Mouse (Mus musculus) CH12.LX (cell line): ENCODE results near the gene Zbtb48. TPM values are rescaled to one million over a fixed set of nuclear protein-coding genes. Genes with fewer than 3 reads are reported as not detected.

Source experiments
- DNase-seq: peaks from one replicate; pipeline ENCODE4 v3.0.0-alpha.2; 2013; ENCODE audit errors: extremely low read depth
- H3K27ac ChIP-seq: 2 replicates; pipeline ENCODE4 v1.5.1; 2012; ENCODE audit warnings: low read depth, mild to moderate bottlenecking, control low read depth, moderate library complexity; ENCODE audit not compliant: insufficient read depth
- H3K27me3 ChIP-seq: replicated peaks from 2 replicates; pipeline ENCODE3; 2012; ENCODE audit warnings: inconsistent platforms
- H3K36me3 ChIP-seq, 2 experiments: replicated peaks in 1 of 2; 2 replicates each; pipeline versions ENCODE3 to v1.6.1; 2012; ENCODE audit warnings: inconsistent platforms in 1 of 2, low read length in 1 of 2, mild to moderate bottlenecking in 1 of 2, mixed read lengths in 1 of 2, moderate library complexity in 1 of 2; ENCODE audit not compliant: control insufficient read depth in 1 of 2, insufficient read depth in 1 of 2
- H3K4me1 ChIP-seq, 2 experiments: 2 replicates each; pipeline ENCODE4 v1.6.1; 2012; ENCODE audit warnings: inconsistent platforms in 1 of 2, moderate library complexity in 1 of 2; ENCODE audit not compliant: insufficient read depth in 2 of 2, control insufficient read depth in 1 of 2
- H3K4me2 ChIP-seq: 2 replicates; pipeline ENCODE4 v1.6.1; 2012; ENCODE audit warnings: low read depth, mild to moderate bottlenecking, control low read depth; ENCODE audit not compliant: poor library complexity, insufficient read depth, severe bottlenecking
- H3K4me3 ChIP-seq, 3 experiments: fragments of 150-350 bp in 1 of 3; sonication (generic) in 1 of 3; replicated peaks in 1 of 3; 2 replicates each; pipeline versions ENCODE3 to v1.5.1; 2011 to 2012; ENCODE audit warnings: low read depth in 2 of 3, low read length in 2 of 3, mild to moderate bottlenecking in 2 of 3, moderate library complexity in 2 of 3, control low read depth in 1 of 3, improper control_type of control experiment in 1 of 3, inconsistent platforms in 1 of 3, mixed read lengths in 1 of 3; ENCODE audit not compliant: poor library complexity in 1 of 3
- H3K79me2 ChIP-seq: replicated peaks from 2 replicates; pipeline ENCODE4 v1.6.1; 2012; ENCODE audit warnings: mild to moderate bottlenecking, moderate library complexity; ENCODE audit not compliant: control insufficient read depth, poor library complexity, insufficient read depth, severe bottlenecking; ENCODE audit errors: extremely low read depth
- H3K9ac ChIP-seq: 2 replicates; pipeline ENCODE4 v1.6.1; 2012; ENCODE audit warnings: low read depth, mild to moderate bottlenecking, control low read depth, moderate library complexity; ENCODE audit not compliant: insufficient read depth
- H3K9me3 ChIP-seq: replicated peaks from 2 replicates; pipeline ENCODE3; 2012; ENCODE audit warnings: low read length, inconsistent platforms, mixed read lengths
- BHLHE40 ChIP-seq: IDR thresholded peaks from 2 replicates; pipeline ENCODE4 v1.6.1; 2011; ENCODE audit warnings: mild to moderate bottlenecking, low read depth, low read length, improper control_type of control experiment
- CHD1 ChIP-seq: IDR thresholded peaks from 2 replicates; pipeline ENCODE4 v1.6.1; 2012; ENCODE audit warnings: low read depth, low read length, improper control_type of control experiment, inconsistent platforms
- CTCF ChIP-seq, 2 experiments: IDR thresholded peaks in 1 of 2; conservative IDR thresholded peaks in 1 of 2; 2 replicates each; pipeline ENCODE4 v1.5.1; 2011 to 2012; ENCODE audit warnings: low read depth in 2 of 2, low read length in 2 of 2, improper control_type of control experiment in 1 of 2, inconsistent platforms in 1 of 2, mild to moderate bottlenecking in 1 of 2, moderate library complexity in 1 of 2
- EP300 ChIP-seq: IDR thresholded peaks from 2 replicates; pipeline ENCODE4 v1.6.1; 2011; ENCODE audit warnings: low read length, improper control_type of control experiment
- GABPA ChIP-seq: IDR thresholded peaks from 2 replicates; pipeline ENCODE4 v1.6.1; 2012; ENCODE audit warnings: low read depth, low read length, improper control_type of control experiment, inconsistent platforms; ENCODE audit not compliant: insufficient replicate concordance
- JUN ChIP-seq: IDR thresholded peaks from 2 replicates; pipeline ENCODE4 v1.6.1; 2011; ENCODE audit warnings: low read depth, mild to moderate bottlenecking, low read length, improper control_type of control experiment, moderate library complexity; ENCODE audit not compliant: insufficient read depth
- KAT2A ChIP-seq: IDR thresholded peaks from 2 replicates; pipeline ENCODE4 v1.6.1; 2012; ENCODE audit warnings: low read length, improper control_type of control experiment, inconsistent platforms; ENCODE audit not compliant: insufficient replicate concordance
- MYC ChIP-seq: IDR thresholded peaks from 2 replicates; pipeline ENCODE4 v1.6.1; 2011; ENCODE audit warnings: low read depth, mild to moderate bottlenecking, improper control_type of control experiment, low read length
- NELFE ChIP-seq: IDR thresholded peaks from 2 replicates; pipeline ENCODE4 v1.6.1; 2011; ENCODE audit warnings: low read depth, low read length, improper control_type of control experiment
- NRF1 ChIP-seq: IDR thresholded peaks from 2 replicates; pipeline ENCODE4 v1.6.1; 2014; ENCODE audit warnings: low read depth, mild to moderate bottlenecking, inconsistent platforms, low read length, improper control_type of control experiment, moderate library complexity
- PAX5 ChIP-seq: IDR thresholded peaks from 2 replicates; pipeline ENCODE4 v1.6.1; 2012; ENCODE audit warnings: low read length, inconsistent platforms, mixed read lengths
- POLR2AphosphoS2 ChIP-seq: IDR thresholded peaks from 2 replicates; pipeline ENCODE4 v1.6.1; 2011; ENCODE audit warnings: low read depth, low read length, improper control_type of control experiment
- RAD21 ChIP-seq: IDR thresholded peaks from 2 replicates; pipeline ENCODE4 v1.6.1; 2011; ENCODE audit warnings: low read depth, mild to moderate bottlenecking, low read length, improper control_type of control experiment, moderate library complexity
- RCOR1 ChIP-seq: conservative IDR thresholded peaks from 2 replicates; pipeline ENCODE4 v1.6.1; 2012; ENCODE audit warnings: low read depth, mild to moderate bottlenecking, inconsistent platforms, low read length, improper control_type of control experiment
- SIN3A ChIP-seq: IDR thresholded peaks from 2 replicates; pipeline ENCODE4 v1.6.1; 2012; ENCODE audit warnings: low read length, improper control_type of control experiment, inconsistent platforms
- TBP ChIP-seq: conservative IDR thresholded peaks from 2 replicates; pipeline ENCODE4 v1.6.1; 2011; ENCODE audit warnings: low read depth, low read length, improper control_type of control experiment
- TCF12 ChIP-seq: IDR thresholded peaks from 2 replicates; pipeline ENCODE4 v1.6.1; 2014; ENCODE audit warnings: low read depth, mild to moderate bottlenecking, inconsistent platforms, low read length, improper control_type of control experiment
- ZMIZ1 ChIP-seq: IDR thresholded peaks from 2 replicates; pipeline ENCODE4 v1.6.1; 2012; ENCODE audit warnings: low read depth, mild to moderate bottlenecking, inconsistent platforms, low read length, improper control_type of control experiment
- dilution Hi-C: fragments of 300-500 bp; cut with MboI; formaldehyde crosslinking; loops from 2 replicates; pipeline ENCODE4 v1.14.3; 2020; ENCODE audit warnings: low sequenced_read_pairs; ENCODE audit not compliant: extremely low pct_unique_long_range_greater_than_20kb, extremely low pct_ligation_motif_present
- in situ Hi-C: fragments of 300-500 bp; cut with MboI; formaldehyde crosslinking; loops from 3 replicates; pipeline ENCODE4 v1.14.3; 2019; ENCODE audit warnings: low sequenced_read_pairs, low pct_ligation_motif_present, low pct_unique_long_range_greater_than_20kb, mixed read lengths
- polyA plus RNA-seq: library from polyadenylated mRNA; unstranded; fragments of >175 nt; gene quantifications from 2 replicates; pipeline ENCODE4 v1.2.1, GENCODE M21; 2012; ENCODE audit warnings: low read depth; ENCODE audit not compliant: insufficient read length
- total RNA-seq, 2 experiments: library from RNA; depleted of rRNA; stranded (reverse); fragments of 300-350 nt in 1 of 2; fragments of >200 nt in 1 of 2; gene quantifications; 2 replicates each; pipeline ENCODE4 v1.2.3; 2012 to 2014

Gene Zbtb48
- total and polyA plus RNA-seq, 3 experiments, result 7.4 to 13.6 (median 10.5) TPM

DNA sequence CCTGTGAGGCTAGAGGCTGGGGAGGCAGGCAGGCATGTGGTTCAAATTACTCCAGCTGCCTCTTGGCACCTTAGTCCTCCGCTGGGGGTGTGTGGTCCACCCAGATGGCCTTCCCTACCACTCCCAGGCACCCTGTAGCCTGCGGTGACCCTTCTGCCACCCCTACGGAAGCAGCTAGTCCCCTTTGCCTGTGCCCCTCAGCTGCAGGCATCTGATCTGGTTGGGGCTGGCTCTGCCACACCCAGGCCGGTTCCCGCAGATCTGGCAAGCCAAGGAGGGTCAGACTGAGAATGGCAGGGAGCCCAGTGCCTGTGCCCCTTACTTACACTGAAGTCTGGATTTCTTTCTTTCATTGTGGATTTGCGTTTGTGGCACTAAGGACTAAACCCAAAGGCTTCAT lies 46.2 kb upstream of the Zbtb48 start:
- Histone ChIP-seq H3K4me1 (peaks cover 10 to 12% of the 10 kb centered on the region in 2 experiments), H3K27ac (no peak overlapping the region), H3K79me2 (no peaks in the 10 kb centered on the region), H3K4me3 (no peak overlapping the region), H3K4me2 (no peak overlapping the region), H3K36me3 (no peaks in the 10 kb centered on the region), H3K9me3 (peaks cover 5% of the 10 kb centered on the region), H3K9ac (no peak overlapping the region), H3K27me3 (peaks cover 17% of the 10 kb centered on the region)
- no peak for TF ChIP-seq SIN3A
- in situ Hi-C loops, result no loop called here
- dilution Hi-C loops, result no loop called here
- no peak for DNase-seq

DNA sequence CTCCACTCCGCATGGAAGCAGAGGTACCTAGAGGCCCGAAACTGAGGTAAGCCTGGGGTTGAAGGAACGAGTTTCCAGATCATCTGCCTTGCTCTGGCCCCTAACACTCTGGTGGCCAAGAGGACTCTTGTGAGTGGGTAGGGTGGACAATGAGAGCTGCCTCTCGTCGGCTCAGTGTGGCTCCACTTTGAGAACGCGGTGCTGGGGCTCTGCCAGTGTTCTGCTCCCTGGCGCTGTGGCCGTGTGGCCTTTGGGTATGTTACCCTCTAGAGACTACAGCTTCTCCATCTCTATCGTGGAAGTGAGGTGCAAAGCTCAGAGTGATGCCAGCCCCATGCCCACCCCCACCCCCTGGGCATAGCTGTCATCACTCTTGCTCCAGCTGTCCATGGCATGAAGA lies 45.2 kb upstream of the Zbtb48 start:
- H3K36me3 ChIP-seq, result no peaks in the 10 kb centered on the region
- peaks cover 5% of the 10 kb centered on the region for H3K9me3 ChIP-seq
- no peak for DNase-seq
- TF ChIP-seq POLR2AphosphoS2, result no peak
- TF ChIP-seq TCF12, result no peak
- TF ChIP-seq SIN3A, result no peak
- TF ChIP-seq NRF1, result no peak
- TF ChIP-seq KAT2A, result no peak
- TF ChIP-seq TBP, result no peak
- no peak overlapping the region for H3K4me2 ChIP-seq
- H3K4me1 ChIP-seq, result peaks cover 4 to 7% of the 10 kb centered on the region in 2 experiments; a peak in 3 of 4 replicates
- no peak overlapping the region for H3K9ac ChIP-seq
- no peak overlapping the region for H3K4me3 ChIP-seq
- H3K79me2 ChIP-seq, result no peaks in the 10 kb centered on the region
- dilution Hi-C loops, result no loop called here
- in situ Hi-C loops, result no loop called here
- H3K27me3 ChIP-seq, result peaks cover 17% of the 10 kb centered on the region
- no peak overlapping the region for H3K27ac ChIP-seq

DNA sequence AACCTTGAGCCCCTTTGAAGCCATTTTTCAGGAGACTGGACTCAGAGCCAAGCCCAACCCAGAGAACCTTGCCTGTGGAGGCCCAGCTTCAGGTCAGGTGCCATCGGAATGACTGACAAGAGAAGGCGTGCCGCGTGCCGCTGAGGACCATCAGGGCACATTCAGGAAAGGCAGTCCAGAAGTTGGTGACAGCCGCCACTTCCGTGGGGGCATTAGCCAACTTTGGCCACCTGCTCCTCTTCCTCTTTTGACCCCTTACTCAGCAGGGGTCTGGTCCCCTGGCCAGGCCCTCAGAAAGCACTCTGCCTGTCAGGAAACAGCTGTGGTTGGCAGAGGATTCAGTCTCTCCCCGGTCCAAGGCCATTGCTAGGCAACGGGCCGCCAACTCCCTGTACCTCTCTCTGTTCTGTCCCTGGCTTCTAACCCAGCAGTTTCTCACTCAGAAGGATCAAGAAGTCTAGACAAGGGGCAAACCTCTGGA lies 44.7 kb upstream of the Zbtb48 start, which contains the start of gene Plekhg5:
Gene Plekhg5, plus strand, starts transcription at position 378 of the 481 bp plus-strand sequence.
- Histone ChIP-seq H3K4me2 (no peak within 1 kb of the TSS), H3K4me3 (no peak within 1 kb of the TSS), H3K79me2 (no peaks in the 10 kb centered on the region), H3K27me3 (peaks cover 13% of the 10 kb centered on the region), H3K9ac (no peak within 1 kb of the TSS), H3K4me1 (peaks cover 4 to 7% of the 10 kb centered on the region in 2 experiments; a peak in 3 of 4 replicates), H3K36me3 (peaks cover 0 to 2% of the 10 kb centered on the region in 2 experiments), H3K9me3 (peaks cover 5% of the 10 kb centered on the region), H3K27ac (no peak within 1 kb of the TSS)
- no peak for TF ChIP-seq GABPA
- no peak for TF ChIP-seq POLR2AphosphoS2
- no peak for TF ChIP-seq MYC
- no peak for TF ChIP-seq ZMIZ1
- TF ChIP-seq JUN, result no peak
- TF ChIP-seq CHD1, result no peak
- TF ChIP-seq BHLHE40, result no peak
- no peak for TF ChIP-seq RAD21
- TF ChIP-seq EP300, result no peak
- TF ChIP-seq RCOR1, result no peak
- TF ChIP-seq NELFE, result no peak
- no peak for TF ChIP-seq PAX5
- TF ChIP-seq CTCF (conservative IDR thresholded peaks at IDR 0.05 in 1 of 2, IDR thresholded peaks at IDR 0.05 in 1 of 2; ENCODE audit: low read depth in 2 of 2, low read length in 2 of 2), result no peak
- dilution Hi-C loops, result no loop called here
- in situ Hi-C loops, result no loop called here
- DNase-seq, result no peak
